Mouse (Mus musculus) cortical plate, adult 2 months (tissue): ENCODE results near the gene Csf2rb. TPM values are rescaled to one million over a fixed set of nuclear protein-coding genes. Genes with fewer than 3 reads are reported as not detected.
"Not testable (repeated sequence)": the region's sequence is repeated elsewhere in the genome, so short reads cannot be mapped to it uniquely, and the experiment has no call there.

Experiments used
- H3K27ac ChIP-seq: fragments of 200-500 bp; 2 replicates; pipeline ENCODE4 v1.5.1; 2012; ENCODE audit warnings: low read length, control low read depth, inconsistent platforms; ENCODE audit not compliant: insufficient read depth
- H3K4me1 ChIP-seq: fragments of 200-500 bp; 2 replicates; pipeline ENCODE4 v1.6.1; 2011; ENCODE audit warnings: low read length; ENCODE audit not compliant: control insufficient read depth, insufficient read depth
- H3K4me3 ChIP-seq: fragments of 200-500 bp; 2 replicates; pipeline ENCODE4 v1.5.1; 2011; ENCODE audit warnings: mild to moderate bottlenecking, low read length, control low read depth; ENCODE audit not compliant: insufficient read depth
- CTCF ChIP-seq: fragments of 200-500 bp; IDR thresholded peaks from 2 replicates; pipeline ENCODE4 v1.5.1; 2011; ENCODE audit warnings: mild to moderate bottlenecking, control low read depth, low read length; ENCODE audit not compliant: insufficient read depth; ENCODE audit errors: extremely low read depth
- POLR2A ChIP-seq: fragments of 200-500 bp; IDR thresholded peaks from 2 replicates; pipeline ENCODE4 v1.6.1; 2011; ENCODE audit warnings: mild to moderate bottlenecking, low read length, control low read depth; ENCODE audit not compliant: insufficient read depth; ENCODE audit errors: extremely low read depth
- polyA plus RNA-seq: library from polyadenylated mRNA; depleted of rRNA; stranded (reverse); fragments of >200 nt; gene quantifications from 2 replicates; pipeline ENCODE4 v1.2.3, GENCODE M21; 2012

The Csf2rb gene
- polyA plus RNA-seq, 1 experiment = 1.8 TPM

GRCm38 (mm10) chr15:78339627-78340423 is 14.3 kb downstream of the Csf2rb start:
- H3K4me3 ChIP-seq, H3K4me1 ChIP-seq, H3K27ac ChIP-seq: not testable (repeated sequence)
- peak; percentile 98 for TF ChIP-seq CTCF

DNA sequence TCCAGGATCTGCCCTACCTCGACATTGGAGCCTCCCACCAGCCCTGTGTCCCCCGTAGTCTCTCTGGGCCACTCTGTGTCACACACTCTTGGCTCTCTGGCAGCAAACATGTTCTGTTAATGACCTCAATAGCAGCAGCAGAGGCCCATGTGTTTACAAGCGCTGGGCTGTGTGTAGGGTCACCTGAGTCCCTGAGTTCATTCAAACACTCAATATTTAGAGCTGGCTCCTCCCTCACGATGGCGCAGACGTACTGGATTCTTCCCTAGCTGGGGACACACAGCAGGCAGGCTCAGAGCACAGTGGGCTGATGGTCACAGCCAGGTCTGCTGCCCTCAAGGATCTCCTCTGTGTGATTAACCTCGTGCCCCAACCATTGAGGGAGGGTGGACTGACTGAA is 15.4 kb downstream of the Csf2rb start:
- H3K4me3 ChIP-seq, H3K27ac ChIP-seq, H3K4me1 ChIP-seq: not testable (repeated sequence)

DNA sequence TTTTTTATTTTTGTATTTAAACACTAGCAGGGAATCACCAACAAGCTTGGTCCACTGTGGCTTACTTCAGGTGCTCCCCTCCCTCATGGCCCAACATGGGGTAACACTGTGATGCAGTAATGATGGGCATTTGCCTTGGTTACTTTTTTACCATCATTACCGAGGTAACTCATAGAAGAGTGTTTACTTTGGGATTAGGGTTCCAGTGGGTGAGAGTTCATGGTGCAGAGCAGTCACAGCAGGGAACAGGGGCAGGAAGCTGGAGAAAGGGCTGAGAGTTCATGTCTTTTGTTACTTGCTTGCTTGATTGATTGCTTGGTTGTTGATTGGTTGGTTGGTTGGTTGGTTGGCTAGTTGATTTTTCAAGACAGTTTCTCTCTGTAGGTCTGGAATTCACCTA is 18.1 kb downstream of the Csf2rb start:
- TF ChIP-seq CTCF = no peak
- no peak for TF ChIP-seq POLR2A
- no peak overlapping the region for H3K27ac ChIP-seq
- H3K4me1 ChIP-seq = no peaks in the 10 kb centered on the region
- H3K4me3 ChIP-seq = no peak overlapping the region

GRCm38 (mm10) chr15:78344567-78344966 is 19.0 kb downstream of the Csf2rb start:
- Histone ChIP-seq H3K4me1 (no peaks in the 10 kb centered on the region), H3K27ac (no peak overlapping the region), H3K4me3 (no peak overlapping the region)
- no peak for TF ChIP-seq POLR2A
- TF ChIP-seq CTCF = no peak

DNA sequence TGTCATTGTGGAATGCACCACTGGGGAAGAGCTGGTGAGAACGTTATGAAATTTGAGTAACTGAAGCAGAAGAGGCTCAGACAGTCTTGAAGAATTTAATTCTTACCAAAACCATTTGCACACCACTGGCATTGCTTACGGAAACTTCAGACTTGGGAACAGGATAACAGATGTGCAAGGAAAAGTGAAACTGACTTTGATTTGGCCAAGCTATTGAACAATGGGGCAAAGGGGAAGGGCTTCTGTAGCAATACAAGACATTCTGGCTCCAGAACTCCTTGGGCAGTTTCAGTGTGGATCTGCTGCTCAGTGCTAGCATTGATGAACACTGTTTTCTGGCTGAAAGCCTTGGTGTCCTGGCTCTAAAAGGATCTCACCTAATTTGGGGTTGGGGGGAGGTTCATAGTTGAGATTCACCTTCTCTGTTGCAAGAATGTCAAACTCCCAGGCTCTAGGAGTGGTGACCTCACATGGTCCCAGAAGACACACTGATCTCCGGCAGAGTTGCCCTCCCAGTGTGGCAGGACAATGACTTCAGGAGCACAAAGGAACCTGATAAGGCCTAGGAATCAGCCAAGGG is 26.1 kb downstream of the Csf2rb start:
- no peak for TF ChIP-seq CTCF
- no peak for TF ChIP-seq POLR2A
- Histone ChIP-seq H3K4me1 (no peaks in the 10 kb centered on the region), H3K4me3 (no peak overlapping the region), H3K27ac (no peak overlapping the region)

GRCm38 (mm10) chr15:78354958-78355357 is 29.4 kb downstream of the Csf2rb start:
- H3K27ac ChIP-seq = no peak overlapping the region
- H3K4me3 ChIP-seq = no peak overlapping the region
- H3K4me1 ChIP-seq = no peaks in the 10 kb centered on the region
- TF ChIP-seq CTCF (peak; percentile 70), POLR2A (no peak)

- TF ChIP-seq POLR2A (no peak), CTCF (no peak)
- no peak overlapping the region for H3K4me3 ChIP-seq
- H3K4me1 ChIP-seq = no peaks in the 10 kb centered on the region
- H3K27ac ChIP-seq = no peak overlapping the region
Observed at GRCm38 (mm10) chr15:78355548-78355947, 30.0 kb downstream of the Csf2rb start.

DNA sequence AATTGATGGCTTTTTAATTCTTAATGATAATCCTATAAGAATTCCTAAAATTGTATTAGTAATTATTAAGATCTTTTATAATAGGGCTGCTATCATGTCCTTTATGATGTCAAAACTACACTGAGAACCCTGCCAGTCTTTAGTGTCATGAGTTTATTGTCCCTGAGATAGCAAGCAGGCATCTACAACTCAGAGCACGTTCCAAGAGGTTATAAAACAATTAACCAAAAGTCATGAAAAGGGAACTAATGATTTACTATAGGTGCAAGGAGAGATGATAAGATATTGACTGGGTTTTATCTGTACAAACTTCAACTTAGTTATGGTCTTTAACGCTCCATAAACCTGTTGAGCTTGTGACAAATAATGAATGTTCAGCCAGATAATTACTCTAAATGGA is 40.4 kb downstream of the Csf2rb start:
- Histone ChIP-seq H3K4me1 (no peaks in the 10 kb centered on the region; the same call in 1 of the 2 replicates), H3K4me3 (no peak overlapping the region), H3K27ac (no peak overlapping the region)
- no peak for TF ChIP-seq POLR2A
- no peak for TF ChIP-seq CTCF

- Histone ChIP-seq H3K4me3 (no peak overlapping the region), H3K4me1 (no peaks in the 10 kb centered on the region; the same call in 1 of the 2 replicates), H3K27ac (0 out of 2 replicates have a peak overlapping the region, but pooled peaks have one; percentile 6)
- TF ChIP-seq CTCF (no peak), POLR2A (peak; percentile 47; the same call in 1 of the 2 replicates)
Observed at GRCm38 (mm10) chr15:78366875-78367274, 41.3 kb downstream of the Csf2rb start.

- Histone ChIP-seq H3K27ac (no peak overlapping the region), H3K4me3 (no peak overlapping the region), H3K4me1 (no peaks in the 10 kb centered on the region; the same call in 1 of the 2 replicates)
- TF ChIP-seq POLR2A (no peak), CTCF (no peak)
Observed at GRCm38 (mm10) chr15:78367811-78368210, 42.3 kb downstream of the Csf2rb start.
